Mouse (Mus musculus) frontal cortex, postnatal 10 days (tissue): Measurements from ENCODE around the gene 2310057M21Rik.
"Not testable (repeated sequence)": the region's sequence is repeated elsewhere in the genome, so short reads cannot be mapped to it uniquely, and the experiment has no call there.

Experiments
- DNase-seq, 2 experiments: peaks; one replicate each; pipeline ENCODE4 v3.0.0; 2022; ENCODE audit warnings: low spot score in 2 of 2, mixed read lengths in 1 of 2

2310057M21Rik gene

GRCm38 (mm10) chr7:131362615-131363300, at the start of gene 2310057M21Rik:
Gene 2310057M21Rik, minus strand, starts transcription at chr7:131362759.
- DNase-seq: peak; percentile 92 to 93

DNA sequence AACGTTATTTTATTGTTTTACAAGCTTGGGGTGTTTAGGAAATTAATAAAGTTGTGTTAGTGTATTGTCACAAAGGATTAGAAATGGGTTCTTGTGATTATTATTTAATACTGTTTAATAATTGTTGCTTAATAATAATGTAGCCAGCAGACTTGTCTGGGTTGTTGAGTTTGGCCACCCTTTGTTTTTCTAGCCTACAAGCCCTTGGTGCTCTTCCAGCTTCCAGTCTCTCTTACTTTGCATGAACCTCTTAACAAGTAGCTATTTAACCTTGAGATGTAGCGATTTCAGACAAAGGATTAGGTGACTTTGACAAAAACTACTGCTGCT, 49.3 kb upstream of the 2310057M21Rik start:
- no peak for DNase-seq

DNA sequence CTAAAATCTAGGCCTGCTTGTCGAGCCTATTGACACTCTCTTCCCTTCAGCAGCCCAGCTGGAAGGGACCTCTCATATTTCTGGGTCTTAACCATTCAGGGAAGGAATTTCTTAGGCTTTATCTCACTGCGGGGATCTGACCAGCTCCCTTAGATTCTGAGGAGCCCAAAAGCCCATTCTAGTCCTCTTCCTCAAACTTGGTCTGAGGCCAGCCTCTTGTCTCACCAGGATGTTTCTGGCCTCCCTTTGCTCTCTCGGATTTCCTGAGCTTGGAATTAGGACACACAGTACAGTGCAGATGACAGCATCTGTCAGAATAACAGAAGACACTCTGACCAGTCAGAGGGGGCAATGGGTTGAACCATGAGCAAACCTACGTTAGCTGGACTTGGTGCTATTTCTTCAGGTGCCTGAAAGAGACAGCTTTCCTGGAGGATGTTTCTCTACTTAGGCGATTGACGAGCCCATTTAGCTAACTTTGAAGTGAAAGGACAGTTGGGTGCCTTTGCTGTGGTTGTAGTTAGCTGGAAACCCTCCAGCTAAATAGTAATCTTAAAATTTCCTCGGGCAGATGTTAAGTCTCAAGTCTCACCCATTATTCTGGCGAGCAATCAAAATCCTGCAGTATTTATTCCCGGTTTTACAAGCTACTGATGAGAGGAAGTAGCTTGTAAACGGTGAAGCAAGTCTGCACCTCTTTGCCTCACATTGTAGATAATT, 48.8 kb upstream of the 2310057M21Rik start:
- DNase-seq: no peak

GRCm38 (mm10) chr7:131410416-131411058, 48.0 kb upstream of the 2310057M21Rik start, which contains the start of the genes Ikzf5 and Acadsb:
Gene Ikzf5, minus strand, starts transcription at chr7:131410521.
Gene Acadsb, plus strand, starts transcription at chr7:131410601.
- peak; percentile 97 to 98 for DNase-seq

DNA sequence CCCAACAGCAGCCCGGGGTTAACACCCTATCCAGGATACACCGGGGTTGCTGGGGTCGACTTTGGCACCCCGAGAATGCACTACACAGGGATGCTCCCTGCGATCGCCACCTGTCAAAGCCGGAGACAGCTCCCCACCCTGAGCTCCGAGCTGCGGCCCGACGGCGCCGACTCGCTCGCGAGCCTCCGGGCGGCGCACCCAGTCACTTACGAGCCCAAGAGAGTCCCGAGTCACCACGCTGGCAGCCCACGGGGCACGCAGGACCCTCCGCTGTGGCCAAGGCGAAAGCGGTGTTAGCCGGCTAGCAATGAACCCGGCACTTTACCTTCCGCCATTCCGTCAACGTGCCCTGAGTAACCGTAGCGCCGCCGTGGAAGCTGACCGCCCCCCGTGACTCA, 47.4 kb upstream of the 2310057M21Rik start:
- DNase-seq: no peak

DNA sequence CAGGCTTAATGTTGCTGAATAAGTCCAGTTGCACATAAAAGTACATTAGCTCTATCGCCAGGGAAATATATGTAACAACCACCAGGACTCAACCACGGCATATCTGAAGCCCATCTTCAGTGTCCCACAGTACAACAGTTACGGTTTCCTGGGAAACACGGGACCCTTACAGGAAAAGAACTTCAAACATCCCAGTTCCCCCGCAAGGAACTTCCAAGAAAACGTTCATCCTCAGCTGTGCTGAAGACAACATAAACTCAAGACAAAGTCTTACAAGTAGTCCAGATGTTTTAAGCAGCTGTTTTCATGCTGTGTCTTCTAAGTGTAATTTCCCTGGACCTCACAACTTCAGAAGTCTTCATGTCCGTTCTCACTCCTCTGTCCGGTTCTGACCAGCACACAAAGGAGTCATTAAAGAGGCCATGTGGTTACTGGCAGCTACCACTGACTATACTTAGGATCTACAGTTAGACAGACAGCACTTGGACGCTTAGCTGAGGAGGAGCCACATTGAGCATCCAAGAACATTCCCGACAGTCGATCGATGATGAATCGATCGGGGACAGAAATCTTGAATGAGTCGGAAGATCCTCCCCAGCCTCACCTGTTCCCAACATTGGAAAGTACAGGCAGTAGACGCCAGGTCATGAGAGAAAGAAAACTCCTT, 46.9 kb upstream of the 2310057M21Rik start:
- no peak for DNase-seq

DNA sequence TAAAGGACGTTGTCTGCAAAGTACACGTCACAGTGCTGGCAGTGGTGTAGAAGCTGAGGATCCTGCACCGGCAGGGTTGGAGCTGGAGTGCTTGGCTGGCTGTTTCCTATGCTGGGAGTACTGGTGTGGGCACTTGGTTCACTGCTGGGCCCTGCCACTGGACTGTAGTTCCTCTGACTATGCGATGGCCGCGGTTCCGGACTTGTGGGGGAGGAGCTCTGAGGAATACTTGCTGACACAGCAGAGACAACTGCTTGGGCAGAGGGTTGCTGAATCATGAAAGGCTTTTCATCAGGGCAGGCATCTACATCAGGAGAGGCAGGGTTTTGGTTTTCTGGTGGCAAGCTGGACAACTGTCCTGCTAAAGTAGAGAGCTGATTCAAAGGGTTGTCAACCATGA, 29.2 kb upstream of the 2310057M21Rik start:
- DNase-seq: not testable (repeated sequence)

GRCm38 (mm10) chr7:131371880-131372651, 9.5 kb upstream of the 2310057M21Rik start:
- no peak for DNase-seq

DNA sequence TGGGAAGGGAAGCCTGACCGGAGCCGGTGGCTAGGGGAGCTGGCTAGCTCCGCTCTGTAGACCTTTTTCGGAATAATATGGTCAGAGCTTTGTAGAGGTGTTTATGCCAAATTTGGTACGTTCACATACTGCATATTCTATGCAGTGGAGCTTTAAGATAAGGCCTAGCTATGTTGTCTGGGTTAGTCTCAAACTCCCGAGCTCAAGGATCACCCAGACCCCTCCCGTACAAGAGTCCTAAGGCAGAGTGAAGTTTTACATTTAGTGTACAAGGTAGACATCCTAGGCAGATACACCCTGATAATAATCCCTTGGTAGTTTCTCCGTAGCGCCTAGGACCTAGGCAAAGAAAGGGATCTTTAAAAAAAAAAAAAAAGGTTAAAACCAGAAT, 8.9 kb upstream of the 2310057M21Rik start:
- DNase-seq: no peak

DNA sequence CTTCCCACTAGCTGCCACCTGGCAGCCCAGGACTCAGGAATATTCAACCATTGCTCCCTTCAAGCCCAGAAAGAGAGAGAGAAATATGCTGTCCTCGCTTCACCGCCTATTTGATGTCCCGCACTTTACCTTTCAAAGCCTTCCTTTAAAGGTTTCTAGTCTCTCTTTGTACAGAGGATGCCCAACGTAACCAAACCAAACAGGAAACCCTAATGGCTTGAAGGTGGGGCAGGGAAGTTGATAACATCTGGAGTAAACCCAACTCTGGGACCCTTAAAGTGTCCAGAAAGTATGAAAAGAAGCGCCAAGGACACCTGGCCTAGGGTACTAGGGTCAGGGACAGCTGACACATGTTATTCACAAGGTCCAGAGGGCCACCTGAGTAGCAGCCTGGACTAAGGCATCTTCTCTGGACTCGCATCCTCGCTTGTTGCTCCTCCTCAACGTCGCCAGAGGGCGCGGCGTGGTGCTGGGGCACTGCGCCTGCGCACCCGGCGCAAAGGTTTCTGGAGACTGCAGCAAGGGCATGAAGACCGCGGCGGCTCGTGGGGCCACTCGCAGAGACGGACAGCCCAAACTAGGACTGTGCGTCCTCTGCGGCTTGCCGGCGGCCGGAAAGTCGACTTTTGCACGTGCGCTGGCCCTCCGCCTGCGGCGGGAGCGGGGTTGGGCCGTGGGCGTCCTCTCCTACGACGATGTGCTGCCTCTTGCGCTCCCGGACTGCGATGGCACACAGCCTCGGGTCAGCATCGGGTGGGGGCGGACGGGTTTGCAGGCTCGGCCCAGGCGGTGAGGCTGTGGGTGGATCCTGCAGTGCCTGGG, 8.3 kb upstream of the 2310057M21Rik start, which contains the start of gene Pstk:
Pstk (plus strand) TSS at position 494 of the 822 bp plus-strand sequence.
- DNase-seq: peak; percentile 75 to 86

DNA sequence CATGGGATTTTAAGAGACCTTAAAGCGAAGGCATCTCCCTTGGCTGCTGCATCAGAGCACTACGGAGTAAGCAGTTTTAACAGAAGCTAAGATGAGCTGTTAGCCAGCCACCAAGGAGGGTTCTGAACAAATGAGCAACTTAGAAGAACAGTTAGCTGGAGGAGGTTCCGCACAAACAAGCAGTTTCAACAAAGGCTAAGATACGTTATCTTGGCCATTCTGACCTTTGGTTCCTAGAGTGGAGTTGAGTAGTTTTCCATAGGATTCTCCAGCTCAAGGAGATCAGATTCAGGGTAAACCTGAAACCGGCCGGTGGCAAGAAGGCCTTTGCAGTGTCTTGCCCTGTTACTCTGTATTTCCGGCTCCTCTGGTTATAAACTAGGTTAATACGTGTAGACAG, 1.6 kb upstream of the 2310057M21Rik start:
- DNase-seq: no peak

GRCm38 (mm10) chr7:131362269-131362614, 317 bp downstream of the 2310057M21Rik start:
- no peak for DNase-seq

DNA sequence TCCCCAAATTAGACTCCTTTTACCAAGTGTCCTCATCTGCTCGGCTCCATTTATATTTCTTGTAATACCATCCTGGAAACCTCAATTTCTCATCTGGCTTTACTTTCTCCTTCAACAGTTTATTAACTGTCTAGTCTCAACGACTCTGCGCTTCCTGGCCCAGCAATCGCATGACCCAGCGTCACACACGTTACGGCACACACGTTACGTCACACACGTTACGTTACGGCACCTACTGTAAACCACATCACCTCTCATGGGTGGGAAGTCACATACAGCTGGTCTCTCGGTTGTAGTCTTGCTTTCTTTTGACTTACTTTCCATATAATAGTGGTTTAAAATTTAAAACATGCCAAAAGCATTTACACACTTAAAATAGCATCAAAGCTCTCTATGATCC, 6.5 kb downstream of the 2310057M21Rik start:
- no peak for DNase-seq

DNA sequence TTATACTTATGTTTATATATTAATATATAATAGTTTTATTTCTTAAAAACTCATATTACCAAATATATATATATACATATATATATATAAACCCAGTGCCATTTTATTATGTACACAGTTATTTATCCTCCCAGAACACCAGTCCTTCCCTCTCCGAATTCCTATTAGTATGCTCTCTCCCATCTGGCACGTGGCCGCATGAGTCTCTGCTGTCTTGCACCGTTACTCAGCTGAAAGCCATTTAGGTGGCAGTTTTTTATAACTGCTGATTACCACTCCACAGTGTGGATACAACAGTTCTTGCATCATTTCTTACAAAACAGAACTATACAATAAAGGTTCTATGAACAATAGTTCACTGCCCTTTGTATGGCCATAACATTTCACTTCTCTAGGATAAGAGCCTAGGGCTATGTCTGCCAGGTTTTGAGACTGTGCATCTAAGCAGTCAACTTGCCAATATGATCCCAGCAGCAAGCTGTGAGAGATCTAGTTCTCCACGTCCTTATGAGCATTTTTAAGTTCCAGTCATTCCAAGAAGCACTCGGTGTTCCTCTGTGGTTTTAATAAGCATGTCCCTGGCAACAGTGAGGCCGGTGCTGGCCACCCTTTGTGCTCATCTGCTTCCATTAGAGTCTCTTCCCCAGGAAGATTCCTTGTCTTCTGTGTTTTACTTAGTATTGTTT, 16.6 kb downstream of the 2310057M21Rik start:
- DNase-seq: no peak

DNA sequence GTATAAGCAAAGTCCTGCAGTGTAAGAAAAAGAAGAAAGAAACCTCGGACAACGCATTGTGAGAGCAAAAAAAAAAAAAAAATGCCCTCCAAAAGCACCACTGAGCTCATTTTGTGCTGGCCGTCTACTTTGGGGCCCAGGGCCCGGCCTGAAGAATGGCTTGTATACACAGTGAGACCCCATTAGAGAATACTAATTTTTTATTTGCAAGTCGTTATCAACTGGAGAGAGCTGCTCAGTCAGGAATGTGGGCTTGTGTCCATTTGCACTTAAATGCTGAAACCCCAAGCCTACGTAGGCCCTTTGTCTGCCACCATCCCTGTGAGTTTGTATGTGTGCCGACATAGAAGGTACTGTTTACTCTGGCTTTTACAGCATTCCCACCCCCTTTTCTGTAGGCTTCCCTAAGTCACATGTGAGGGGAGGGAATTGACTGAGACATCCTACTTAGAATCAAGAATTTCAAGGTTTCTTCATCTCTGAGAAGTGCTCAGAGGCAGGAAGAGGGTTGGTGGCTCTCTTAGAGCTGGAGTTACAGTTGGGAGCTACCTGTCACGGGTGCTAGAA, 25.0 kb downstream of the 2310057M21Rik start:
- no peak for DNase-seq

DNA sequence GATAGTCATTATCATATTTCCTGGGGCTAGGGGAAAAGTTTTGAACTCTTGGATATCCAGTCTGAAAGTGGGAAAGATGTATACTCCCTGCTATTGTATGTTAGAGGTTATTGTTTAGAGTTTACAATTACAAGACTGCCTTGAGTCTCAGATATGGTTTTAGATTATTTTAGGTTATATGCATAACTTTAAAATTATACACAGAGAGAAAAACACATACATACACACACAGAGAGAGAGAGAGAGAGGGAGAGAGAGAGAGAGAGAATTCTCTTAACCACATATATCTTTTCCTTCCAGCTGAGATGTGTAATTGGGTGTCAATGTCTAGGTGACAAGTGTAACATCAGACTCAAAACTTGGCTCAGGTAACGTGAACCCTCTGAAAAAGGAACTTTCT, 29.0 kb downstream of the 2310057M21Rik start, which contains the start of gene Fam24a:
Fam24a (plus strand) TSS at position 301 of the 400 bp plus-strand sequence.
- DNase-seq: no peak

GRCm38 (mm10) chr7:131331688-131332087, 30.9 kb downstream of the 2310057M21Rik start:
- no peak for DNase-seq

GRCm38 (mm10) chr7:131329416-131329815, 33.1 kb downstream of the 2310057M21Rik start, which contains the start of gene Fam24b:
Gene Fam24b, minus strand, starts transcription at chr7:131329516.
- no peak for DNase-seq

DNA sequence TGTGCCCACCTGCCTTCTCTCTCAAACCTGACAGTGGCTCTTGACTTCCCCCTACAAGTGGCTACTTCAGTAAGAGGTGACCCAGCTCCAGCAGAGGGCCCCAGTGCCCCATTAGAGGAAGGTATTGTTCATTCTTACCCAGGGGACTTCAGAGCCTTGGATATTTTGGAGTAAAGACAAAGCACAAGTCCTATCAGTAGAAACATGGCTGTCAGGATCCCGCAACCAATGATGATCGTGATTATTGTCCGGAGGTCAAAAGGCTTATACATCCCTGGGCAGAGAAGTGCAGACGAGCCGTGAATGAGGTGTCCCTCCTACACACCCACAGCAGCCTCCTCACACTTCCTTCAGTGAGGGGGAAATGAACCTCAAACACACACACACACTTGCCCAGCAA, 35.5 kb downstream of the 2310057M21Rik start:
- no peak for DNase-seq
